Mouse (Mus musculus): Measurements from ENCODE around the gene Siglecg.

The Siglecg gene

GRCm38 (mm10) chr7:43434676-43435075 is 26.7 kb downstream of the Siglecg start:
- ChIA-PET CTCF (interaction anchor here in 2 of 4 experiments (1.1 to 1.3 kb wide), 4 partner anchors 12 to 36 kb away, joined by 3 to 6 read pairs (median 4); no protein-coding TSS in a partner anchor), POLR2A (interaction anchor here in 1 of 4 experiments (0.7 to 1.6 kb wide), 2 partner anchors 9 to 173 kb away, joined by 3 to 5 read pairs; partner anchors contain the start of genes Etfb and Gm45233)

DNA sequence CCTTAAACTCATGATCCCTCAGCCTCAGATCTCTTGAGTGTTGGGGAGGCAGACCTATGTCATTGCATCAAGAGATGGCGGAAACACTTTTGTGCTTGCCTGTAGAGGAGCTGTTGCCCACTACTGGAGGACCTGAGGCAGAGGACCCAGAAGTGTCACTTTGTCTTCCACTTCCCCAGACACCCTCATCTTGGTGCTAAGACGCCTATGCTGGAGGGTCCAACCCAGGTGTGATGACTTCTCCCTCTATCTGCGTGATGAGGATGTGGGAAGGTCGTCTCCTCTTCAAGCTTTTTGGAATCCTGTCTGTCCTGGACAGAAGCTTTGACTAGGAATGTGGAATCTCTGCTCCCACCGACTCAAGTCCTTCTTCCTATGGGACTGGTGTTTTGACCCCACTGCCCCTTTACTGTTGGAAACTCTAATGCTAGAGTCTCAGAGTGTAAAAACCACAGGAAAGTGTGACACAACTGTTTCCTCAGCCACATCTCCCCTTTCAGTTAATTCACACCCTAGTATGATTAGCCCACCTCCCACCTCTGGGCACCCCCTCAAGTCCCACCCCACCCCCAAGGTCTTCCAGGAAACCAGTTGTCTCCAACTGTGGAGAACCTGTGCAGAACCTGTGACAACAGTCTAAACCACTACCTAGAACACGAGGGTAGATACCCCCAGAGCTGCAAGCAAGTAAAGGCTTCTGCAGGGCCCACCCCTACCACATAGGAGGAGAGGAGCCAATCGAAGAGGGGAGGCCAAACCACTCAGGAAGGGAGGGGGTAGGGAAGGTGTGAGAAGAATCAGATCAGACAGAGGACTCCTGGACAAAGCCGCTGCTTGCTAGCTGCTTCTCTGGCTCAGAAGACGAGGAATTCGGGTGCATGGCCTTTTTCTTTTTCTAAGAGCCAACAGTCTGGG is 28.6 kb downstream of the Siglecg start, which contains the start of gene Nkg7:
Gene Nkg7, plus strand, starts transcription at position 733 of the 915 bp plus-strand sequence.
- ChIA-PET POLR2A (interaction anchor here in 2 of 4 experiments (0.6 to 1.6 kb wide), 2 partner anchors 13 to 29 kb away, joined by 3 to 5 read pairs; no protein-coding TSS in a partner anchor), CTCF (interaction anchor here in 3 of 4 experiments (0.6 to 2.0 kb wide), 6 partner anchors 13 to 246 kb away, joined by 3 to 7 read pairs (median 4); no protein-coding TSS in a partner anchor)

- ChIA-PET POLR2A (interaction anchor here in 3 of 4 experiments (0.6 to 1.6 kb wide), 4 partner anchors 11 to 171 kb away, joined by 3 to 5 read pairs (median 4); partner anchors contain the start of gene Lim2 (in 1 of the 3)), CTCF (interaction anchor here in 1 of 4 experiments (0.5 to 1.3 kb wide), 4 partner anchors 13 to 102 kb away, joined by 3 to 7 read pairs (median 4); no protein-coding TSS in a partner anchor)
These were observed 30.6 kb downstream of the Siglecg start for GRCm38 (mm10) chr7:43438611-43439010.

DNA sequence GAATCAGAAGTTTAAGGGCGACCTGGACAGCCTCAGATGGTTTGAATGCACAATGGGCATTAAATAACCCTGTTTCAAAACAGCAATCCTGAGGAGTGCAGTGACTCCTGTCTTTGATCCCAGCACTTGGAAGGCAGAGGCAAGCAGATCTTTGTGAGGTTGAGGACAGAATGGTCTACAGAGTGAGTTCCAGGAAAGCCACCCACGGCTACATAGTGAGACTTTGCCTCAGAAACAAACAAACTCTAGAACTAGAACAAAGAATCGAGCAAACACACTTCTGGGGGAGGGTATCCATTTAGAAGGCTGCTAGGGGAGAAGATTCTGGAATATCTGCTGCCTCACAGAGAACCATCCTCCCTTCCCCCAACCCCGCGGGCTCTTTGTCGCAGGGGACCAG is 32.5 kb downstream of the Siglecg start, which contains the start of gene Cldnd2:
Gene Cldnd2, plus strand, starts transcription at position 301 of the 400 bp plus-strand sequence.
- ChIA-PET CTCF (interaction anchor here in 2 of 4 experiments (0.6 to 0.7 kb wide), 2 partner anchors 17 to 23 kb away, joined by 3 to 4 read pairs; no protein-coding TSS in a partner anchor), POLR2A (no interaction called here)

DNA sequence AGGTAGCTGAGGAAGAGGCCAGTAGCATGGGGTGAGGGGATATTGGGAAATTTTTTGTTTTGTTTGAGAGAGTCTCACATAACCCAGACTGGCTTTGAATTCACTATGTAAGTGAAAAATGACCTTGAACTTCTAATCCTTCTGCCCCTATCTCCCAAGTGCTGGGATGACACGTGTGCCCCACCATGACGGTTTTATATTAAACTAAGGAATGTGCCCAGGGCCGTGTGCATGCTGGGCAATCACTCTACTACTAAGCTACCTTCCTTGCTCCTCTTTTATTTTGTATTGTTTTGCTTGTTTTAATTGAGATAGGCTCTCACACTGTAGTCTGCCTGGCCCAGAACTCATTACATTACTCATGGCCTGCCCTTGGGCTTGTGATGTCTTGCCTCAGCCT is 33.1 kb downstream of the Siglecg start:
- ChIA-PET POLR2A (interaction anchor here in 2 of 4 experiments (0.8 to 3.2 kb wide), 6 partner anchors 10 to 33 kb away, joined by 3 to 34 read pairs (median 4); no protein-coding TSS in a partner anchor), CTCF (interaction anchor here in 2 of 4 experiments (0.5 to 1.0 kb wide), 2 partner anchors 18 to 456 kb away, joined by 3 to 9 read pairs; no protein-coding TSS in a partner anchor)

DNA sequence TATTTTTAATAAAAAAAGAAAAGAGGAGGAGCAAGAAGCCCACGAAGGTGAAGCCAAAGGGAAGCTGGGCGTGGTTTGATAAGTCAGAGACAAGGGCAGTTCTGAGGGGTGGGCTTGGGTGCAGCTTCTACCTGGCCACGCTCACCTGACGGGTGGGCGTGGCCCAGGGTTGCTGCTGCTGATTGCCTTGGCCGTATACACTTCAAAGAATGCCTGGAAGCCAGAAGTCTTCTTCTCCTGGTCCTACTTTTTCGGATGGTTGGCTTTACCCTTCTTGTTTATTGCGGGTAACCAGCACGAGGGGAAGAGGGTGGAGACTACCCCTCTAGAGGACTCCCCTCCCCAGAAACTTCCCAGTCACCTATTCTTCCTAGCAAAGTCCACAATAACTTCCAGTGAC is 34.7 kb downstream of the Siglecg start:
- ChIA-PET CTCF (interaction anchor here in 3 of 4 experiments (0.5 to 2.0 kb wide), 13 partner anchors 9 to 495 kb away, joined by 3 to 10 read pairs (median 4); no protein-coding TSS in a partner anchor), POLR2A (interaction anchor here (1.0 to 3.2 kb wide), 11 partner anchors 9 to 48 kb away, joined by 3 to 34 read pairs (median 5); no protein-coding TSS in a partner anchor)

GRCm38 (mm10) chr7:43443126-43443916 is 35.3 kb downstream of the Siglecg start:
- POLR2A ChIA-PET: interaction anchor here (0.9 to 3.2 kb wide), 18 partner anchors 8 to 229 kb away, joined by 3 to 34 read pairs (median 4); partner anchors contain the start of genes Ctu1 (in 1 of the 4) and Lim2 (in 1 of the 4)
- CTCF ChIA-PET: interaction anchor here in 3 of 4 experiments (0.5 to 2.0 kb wide), 10 partner anchors 8 to 494 kb away, joined by 3 to 16 read pairs (median 4); no protein-coding TSS in a partner anchor

DNA sequence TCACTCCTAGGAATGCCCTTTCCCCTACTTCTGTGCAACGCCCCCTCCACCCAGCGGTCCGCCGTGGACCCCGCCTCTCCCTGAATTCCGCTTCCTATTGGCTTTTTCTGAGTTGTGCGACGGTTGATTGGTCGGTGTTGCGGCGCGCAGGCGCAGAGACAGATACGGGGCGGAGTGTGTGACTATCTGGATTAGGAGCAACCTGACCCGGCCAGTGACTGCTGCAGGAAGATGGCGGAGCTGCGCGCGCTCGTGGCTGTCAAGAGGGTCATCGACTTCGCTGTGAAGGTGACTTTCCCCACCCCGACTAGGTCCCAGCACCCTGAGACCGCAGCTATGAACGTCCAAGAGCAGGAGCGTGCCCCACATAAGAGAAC is 35.9 kb downstream of the Siglecg start, which contains the start of the genes Etfb and Gm45233:
Gene Etfb, plus strand, starts transcription at position 167 of the 377 bp plus-strand sequence.
Gene Gm45233, plus strand, starts transcription at position 212 of the 377 bp plus-strand sequence.
- POLR2A ChIA-PET: interaction anchor here in 3 of 4 experiments (0.9 to 3.2 kb wide), 11 partner anchors 9 to 228 kb away, joined by 3 to 34 read pairs (median 4); partner anchors contain the start of genes Ctu1 (in 1 of the 3) and Lim2 (in 1 of the 3)
- CTCF ChIA-PET: interaction anchor here in 2 of 4 experiments (1.0 to 2.0 kb wide), 3 partner anchors 7 to 22 kb away, joined by 4 to 16 read pairs (median 10); no protein-coding TSS in a partner anchor

DNA sequence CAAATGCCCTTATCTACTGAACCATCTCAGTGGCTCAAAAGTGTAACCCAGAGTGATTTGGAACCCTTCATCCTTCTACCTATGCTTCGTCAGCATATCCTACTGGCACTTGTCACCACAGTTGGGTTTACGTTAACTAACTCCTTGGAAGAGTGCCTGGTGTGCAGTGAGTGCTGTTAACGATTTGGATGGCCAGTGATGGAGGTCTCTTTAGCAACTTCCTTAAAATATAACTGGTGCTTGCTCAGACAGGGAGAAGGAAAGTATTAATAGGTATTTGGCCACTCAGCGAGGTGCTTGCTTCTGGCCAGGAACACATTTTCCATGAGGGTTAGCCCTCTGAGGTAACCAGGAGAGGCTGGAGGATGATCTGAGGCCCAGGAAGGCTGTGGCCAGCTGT is 39.8 kb downstream of the Siglecg start:
- ChIA-PET CTCF (interaction anchor here in 2 of 4 experiments (0.7 to 2.2 kb wide), 2 partner anchors 18 to 42 kb away, joined by 4 to 9 read pairs; partner anchors contain the start of gene Iglon5 (in 1 of the 2)), POLR2A (interaction anchor here in 1 of 4 experiments (8.0 kb wide), 1 partner anchor 18 kb away, joined by 56 read pairs; no protein-coding TSS in a partner anchor)

DNA sequence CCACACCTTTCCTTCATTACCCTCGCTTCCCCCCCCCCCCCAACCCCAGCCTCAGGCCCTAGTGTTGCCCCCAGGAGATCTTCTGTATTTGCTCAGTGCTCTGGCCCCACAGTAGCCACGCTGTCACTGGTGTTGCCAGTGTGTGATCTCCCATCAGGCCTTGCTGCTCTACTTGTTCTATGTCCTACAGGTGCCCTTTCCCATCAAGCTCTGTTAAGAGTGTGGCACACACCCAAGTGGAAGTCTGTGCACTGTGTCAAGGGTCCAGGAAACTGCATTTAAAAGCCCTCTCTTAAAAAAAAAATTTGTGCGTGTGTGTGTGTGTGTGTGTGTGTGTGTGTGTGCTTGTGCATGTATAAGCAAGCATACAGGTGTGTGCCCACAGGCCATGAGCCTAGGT is 40.2 kb downstream of the Siglecg start:
- ChIA-PET POLR2A (interaction anchor here in 1 of 4 experiments (8.0 kb wide), 1 partner anchor 17 kb away, joined by 56 read pairs; no protein-coding TSS in a partner anchor), CTCF (interaction anchor here in 2 of 4 experiments (0.7 to 2.2 kb wide), 2 partner anchors 18 to 42 kb away, joined by 4 to 9 read pairs; partner anchors contain the start of gene Iglon5 (in 1 of the 2))

DNA sequence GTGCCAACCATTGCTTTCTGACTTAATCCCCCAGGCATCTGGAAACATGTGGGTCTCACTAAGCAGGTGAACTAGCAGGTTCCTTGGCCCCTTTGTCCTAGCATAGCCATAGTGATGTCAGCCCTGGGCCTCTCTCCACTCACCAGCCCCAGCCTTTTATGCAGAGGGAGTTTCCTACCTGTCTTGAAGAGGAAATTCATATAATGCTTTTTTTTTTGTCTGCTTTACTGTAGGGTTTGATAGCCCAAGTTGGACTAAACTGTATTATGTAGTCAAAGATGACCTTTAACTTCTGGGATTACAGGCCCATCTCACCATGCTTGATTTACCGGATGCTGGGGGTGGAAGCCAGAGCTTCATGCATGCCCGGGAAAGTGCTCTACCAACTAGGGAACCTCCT is 41.8 kb downstream of the Siglecg start:
- ChIA-PET CTCF (interaction anchor here in 2 of 4 experiments (1.3 to 2.2 kb wide), 2 partner anchors 16 to 20 kb away, joined by 4 to 9 read pairs; no protein-coding TSS in a partner anchor), POLR2A (interaction anchor here in 2 of 4 experiments (0.6 to 8.0 kb wide), 6 partner anchors 11 to 182 kb away, joined by 3 to 56 read pairs (median 3); no protein-coding TSS in a partner anchor)

DNA sequence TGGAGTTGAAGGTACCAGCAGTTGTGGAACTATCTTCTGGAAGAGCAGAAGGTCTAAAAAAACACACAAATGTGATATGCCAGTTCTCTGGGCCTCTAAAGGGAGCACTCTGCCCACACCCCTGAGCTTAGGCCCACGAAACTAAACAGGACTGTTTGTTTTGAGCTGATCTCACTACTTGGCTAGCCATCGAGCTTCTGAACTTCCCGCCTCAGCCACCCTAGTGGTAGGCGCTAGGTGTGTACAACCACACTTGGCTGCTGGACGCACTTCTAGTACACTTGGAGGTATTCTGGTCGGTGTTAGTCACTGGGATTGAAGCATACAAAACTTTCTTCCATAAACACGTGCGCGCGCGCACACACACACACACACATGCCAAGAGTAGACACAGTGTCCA is 43.7 kb downstream of the Siglecg start:
- POLR2A ChIA-PET: interaction anchor here (0.9 to 8.0 kb wide), 7 partner anchors 9 to 156 kb away, joined by 3 to 56 read pairs (median 3); partner anchors contain the start of genes Vsig10l (in 1 of the 4) and Zfp819 (in 1 of the 4)

GRCm38 (mm10) chr7:43452609-43453008 is 44.6 kb downstream of the Siglecg start:
- CTCF ChIA-PET: interaction anchor here in 3 of 4 experiments (0.6 to 4.8 kb wide), 8 partner anchors 10 to 140 kb away, joined by 3 to 39 read pairs (median 4); partner anchors contain the start of genes Lim2 (in 1 of the 3), Vsig10l (in 1 of the 3) and Zfp715 (in 1 of the 3)
- POLR2A ChIA-PET: interaction anchor here in 3 of 4 experiments (0.6 to 8.0 kb wide), 6 partner anchors 10 to 14 kb away, joined by 4 to 56 read pairs (median 4); no protein-coding TSS in a partner anchor

More for the DNA sequence above, 43.7 kb downstream of the Siglecg start:
- CTCF ChIA-PET: interaction anchor here in 3 of 4 experiments (0.6 to 4.8 kb wide), 6 partner anchors 8 to 157 kb away, joined by 3 to 39 read pairs (median 4); partner anchors contain the start of gene Vsig10l (in 1 of the 3)

DNA sequence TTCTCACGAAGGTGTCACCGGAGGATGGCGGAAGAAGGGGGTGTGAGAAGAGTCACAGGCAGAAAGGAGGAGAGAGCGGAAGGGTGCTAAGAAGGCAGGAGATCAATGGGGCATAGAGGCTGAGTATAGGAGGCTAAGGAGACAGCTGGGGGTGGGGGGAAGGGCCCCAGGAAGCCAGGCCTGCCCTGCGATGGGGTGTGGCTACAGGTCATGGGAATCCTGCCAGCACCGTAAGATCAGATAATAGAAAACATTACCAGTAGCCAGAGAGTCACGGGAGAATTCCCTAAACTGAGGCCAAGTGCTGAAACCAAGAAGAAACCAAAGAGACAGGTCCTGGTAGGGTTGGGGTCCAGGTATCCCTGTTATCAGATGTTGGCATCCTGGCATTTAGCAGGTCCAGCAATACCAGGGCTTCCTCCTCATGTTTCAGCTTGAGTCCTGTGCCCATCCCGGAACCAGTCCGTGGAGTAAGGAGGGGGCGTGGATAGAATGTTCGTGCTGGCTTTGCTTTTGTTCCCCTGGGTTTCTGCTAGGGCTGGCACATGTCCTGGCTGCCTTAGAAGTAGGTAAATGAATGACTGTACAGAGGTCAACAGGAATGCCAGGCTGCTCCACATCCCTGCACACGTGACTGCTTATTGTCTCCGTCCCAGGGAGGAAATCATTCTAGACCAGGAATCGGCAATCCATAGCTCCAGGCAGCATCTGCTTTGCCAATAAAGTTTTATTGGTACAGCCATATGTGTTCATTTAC is 45.8 kb downstream of the Siglecg start:
- POLR2A ChIA-PET: interaction anchor here in 3 of 4 experiments (0.6 to 8.0 kb wide), 9 partner anchors 11 to 221 kb away, joined by 3 to 56 read pairs (median 4); no protein-coding TSS in a partner anchor
- CTCF ChIA-PET: interaction anchor here (0.8 to 4.8 kb wide), 8 partner anchors 12 to 56 kb away, joined by 3 to 39 read pairs (median 4); no protein-coding TSS in a partner anchor

GRCm38 (mm10) chr7:43454371-43454770 is 46.4 kb downstream of the Siglecg start:
- POLR2A ChIA-PET: interaction anchor here in 3 of 4 experiments (0.6 to 8.0 kb wide), 7 partner anchors 11 to 172 kb away, joined by 3 to 56 read pairs (median 4); no protein-coding TSS in a partner anchor
- CTCF ChIA-PET: interaction anchor here in 3 of 4 experiments (0.6 to 4.8 kb wide), 6 partner anchors 11 to 57 kb away, joined by 3 to 39 read pairs (median 4); no protein-coding TSS in a partner anchor
